In the genomic region with DNA sequence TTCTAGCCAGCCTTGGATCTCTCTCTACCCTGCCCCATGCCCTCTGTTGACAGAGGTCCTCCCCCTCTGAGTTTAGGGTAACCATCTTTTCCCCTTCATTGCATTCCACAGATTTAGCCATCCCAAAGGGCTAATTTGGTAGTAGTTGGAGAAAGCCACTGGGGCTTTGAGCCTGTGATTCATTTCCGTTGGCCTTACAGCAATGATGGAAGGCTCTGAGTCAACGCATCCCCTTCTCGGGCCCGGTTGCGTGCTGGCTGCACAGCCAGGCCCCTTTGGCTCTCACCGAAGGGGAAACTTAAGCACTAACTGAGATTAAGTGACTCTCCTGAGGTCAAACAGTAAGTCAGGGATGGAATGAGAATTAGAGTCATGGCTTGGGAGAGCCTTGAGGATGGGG, we compare ENCODE assay signal across 18 mouse cellular contexts. TPM values are rescaled to one million over a fixed set of nuclear protein-coding genes. Genes with fewer than 3 reads are reported as not detected.
A peak's percentile ranks its signal among the peaks of the same experiment; 100 is the strongest.
DNase-seq lines count a peak whose midpoint lies in the region; TF ChIP-seq lines count a peak whose summit lies in the region.
"Had no signal": no experiment of that assay in that cellular context is flagged by ENCODE, and none has a peak within 500 bp of the region (broad histone marks: within the 10 kb centered on the region; RNA-seq: fewer than 3 reads in every experiment).

No protein-coding gene starts in this region.

- TF ChIP-seq POLR2A in myocyte (IDR thresholded peaks at IDR 0.05; ENCODE audit: insufficient read length, low read depth): no peak

- TF ChIP-seq CTCF in C2C12 (IDR thresholded peaks at IDR 0.05; ENCODE audit: control insufficient read depth, insufficient read depth, insufficient read length): no peak

- H3ac ChIP-seq in C2C12 (ENCODE audit: control insufficient read depth, insufficient read length, low read depth): no peak overlapping the region
- H3ac ChIP-seq in myocyte (ENCODE audit: control insufficient read depth, insufficient read length): no peak overlapping the region

- H3K79me2 ChIP-seq in C2C12 (ENCODE audit: control insufficient read depth, insufficient read depth) (peaks cover 24% of the 10 kb centered on the region), myocyte (ENCODE audit: control insufficient read depth, insufficient read depth) (no peaks in the 10 kb centered on the region)

- H3K36me3 ChIP-seq in C2C12 (ENCODE audit: control insufficient read depth, insufficient read depth): peaks cover 9% of the 10 kb centered on the region
- H3K36me3 ChIP-seq in myocyte (ENCODE audit: control insufficient read depth, insufficient read depth): no peaks in the 10 kb centered on the region
- H3K36me3 ChIP-seq: embryonic facial prominence, embryonic 13.5 days; heart, embryonic 13.5 days; hindbrain, embryonic 15.5 days had no signal

- no peaks in the 10 kb centered on the region for H3K27me3 ChIP-seq in C2C12 (ENCODE audit: control insufficient read depth, insufficient read depth, insufficient read length)
- no peaks in the 10 kb centered on the region for H3K27me3 ChIP-seq in myocyte (ENCODE audit: control insufficient read depth, insufficient read depth, insufficient read length)
- H3K27me3 ChIP-seq: embryonic facial prominence, embryonic 13.5 days; forebrain, embryonic 13.5 days; heart, embryonic 13.5 days; hindbrain, embryonic 15.5 days had no signal

- DNase-seq in adrenal gland, postnatal 14 days: peak; percentile 18
- no peak for DNase-seq in adrenal gland, adult 18-20 months (ENCODE audit: low spot score in 2 of 2)
- peak; percentile 45 for DNase-seq in 3134 (ENCODE audit: extremely low read depth, insufficient read length, low spot score)
- DNase-seq in embryo, embryonic 9.5 days (ENCODE audit: extremely low spot score): no peak
- DNase-seq in kidney, postnatal 25 days: no peak
- DNase-seq: B cell, adult 2 months; cerebellum, adult 11-12 months; cerebellum, adult 9-10 months; cerebellum, postnatal 25 days; gastrocnemius, postnatal 14 days; heart, postnatal 36 days; kidney, adult 11 months had no signal

- H3K4me3 ChIP-seq in C2C12 (ENCODE audit: insufficient read depth, poor library complexity, severe bottlenecking): peak overlapping the region; percentile 27
- peak overlapping the region; percentile 23 for H3K4me3 ChIP-seq in myocyte
- H3K4me3 ChIP-seq: embryonic facial prominence, embryonic 13.5 days; forebrain, embryonic 13.5 days; heart, embryonic 13.5 days; hindbrain, embryonic 15.5 days had no signal

- H3K4me2 ChIP-seq in myocyte (ENCODE audit: low read depth): peak overlapping the region; percentile 96
- H3K4me2 ChIP-seq: embryonic facial prominence, embryonic 13.5 days; forebrain, embryonic 13.5 days; heart, embryonic 13.5 days; hindbrain, embryonic 15.5 days had no signal

- peaks cover 3% of the 10 kb centered on the region for H3K79me3 ChIP-seq in C2C12 (ENCODE audit: low read depth)

TF ChIP-seq in C2C12, 6 proteins besides CTCF, POLR2A, EP300 and RAD21:
- TF ChIP-seq USF1 (IDR thresholded peaks at IDR 0.05; ENCODE audit: low read depth) (no peak), MYOG (IDR thresholded peaks at IDR 0.05; ENCODE audit: control insufficient read depth, extremely low read depth, insufficient read length) (no peak), CEBPB (IDR thresholded peaks at IDR 0.05; ENCODE audit: low read depth) (no peak), FOSL1 (IDR thresholded peaks at IDR 0.05; ENCODE audit: insufficient read depth, low read length, poor library complexity, severe bottlenecking) (peak; percentile 54), MYOD1 (IDR thresholded peaks at IDR 0.05; ENCODE audit: control insufficient read depth, insufficient read length, low read depth) (peak; percentile 1), MAX (IDR thresholded peaks at IDR 0.05) (peak; percentile 61)

TF ChIP-seq in myocyte, 11 proteins besides CTCF, POLR2A, EP300 and RAD21:
- TF ChIP-seq USF1 (IDR thresholded peaks at IDR 0.05; ENCODE audit: low read depth) (no peak), MAX (IDR thresholded peaks at IDR 0.05; ENCODE audit: low read depth) (no peak), MYOD1 (IDR thresholded peaks at IDR 0.05; ENCODE audit: control insufficient read depth in 1 of 3, insufficient read length in 2 of 3, low read depth in 2 of 3) (no peak), MYOG (IDR thresholded peaks at IDR 0.05; ENCODE audit: control insufficient read depth in 1 of 3, insufficient read depth in 1 of 3, insufficient read length in 2 of 3, low read depth in 2 of 3) (no peak), CEBPB (IDR thresholded peaks at IDR 0.05; ENCODE audit: insufficient read depth, poor library complexity, severe bottlenecking) (no peak), SRF (IDR thresholded peaks at IDR 0.05; ENCODE audit: control insufficient read depth, insufficient read length, low read depth) (no peak), TCF12 (IDR thresholded peaks at IDR 0.05; ENCODE audit: insufficient read depth, poor library complexity, severe bottlenecking) (no peak), E2F4 (IDR thresholded peaks at IDR 0.05; ENCODE audit: insufficient read depth) (no peak), TCF3 (IDR thresholded peaks at IDR 0.05; ENCODE audit: insufficient read length, low read depth) (no peak), POLR2AphosphoS2 (IDR thresholded peaks at IDR 0.05; ENCODE audit: insufficient read length, low read depth) (no peak), REST (IDR thresholded peaks at IDR 0.05; ENCODE audit: insufficient read depth, insufficient read length) (no peak)

RNA-seq across cellular contexts. Expression of a gene that starts 41.1 kb away (rescaled TPM):
- 788 and 846 TPM in 2 replicates for total RNA-seq in adrenal gland, postnatal 14 days (2021)
- 1,000 to 10,000 TPM in 1 of 2 experiments, 100 to 1,000 TPM in 1; 945 to 1,401 TPM for total RNA-seq in adrenal gland, adult 18-20 months (2021)
- 546 TPM for polyA plus RNA-seq in C2C12 (2012; fragmentation: generic; extraction: Trizol)
- polyA plus RNA-seq in myocyte (2012; fragmentation: generic; extraction: Trizol): 281 TPM

Comparison
In these comparisons a context has a peak if more than half of its experiments do, and no peak if none do; other contexts are left out.
1. DNase-seq: peak in adrenal gland, postnatal 14 days (single experiment) and 3134 (single experiment); none in adrenal gland, adult 18-20 months (0 of 2), embryo, embryonic 9.5 days (single experiment) and kidney, postnatal 25 days (0 of 2).